Mouse (Mus musculus) myocyte (in vitro differentiated cells): ENCODE results near the gene Pkib. TPM values are rescaled to one million over a fixed set of nuclear protein-coding genes. Genes with fewer than 3 reads are reported as not detected.
A peak's percentile ranks its signal among the peaks of the same experiment; 100 is the strongest.

Source experiments
- H3K27me3 ChIP-seq: one replicate; pipeline ENCODE4 v1.6.1; 2011; ENCODE audit not compliant: control insufficient read depth, insufficient read depth, insufficient read length
- H3K36me3 ChIP-seq: one replicate; pipeline ENCODE4 v1.6.1; 2011; ENCODE audit not compliant: control insufficient read depth, insufficient read depth
- H3K4me2 ChIP-seq: one replicate; pipeline ENCODE4 v1.6.1; 2011; ENCODE audit warnings: low read depth, control low read depth
- H3K4me3 ChIP-seq: one replicate; pipeline ENCODE4 v1.5.1; 2011; ENCODE audit warnings: mild to moderate bottlenecking, control low read depth, moderate library complexity
- H3K79me2 ChIP-seq: one replicate; pipeline ENCODE4 v1.6.1; 2011; ENCODE audit not compliant: control insufficient read depth, insufficient read depth
- H3ac ChIP-seq: one replicate; pipeline ENCODE4 v1.6.1; 2011; ENCODE audit not compliant: control insufficient read depth, insufficient read length
- CEBPB ChIP-seq: IDR thresholded peaks from 2 replicates; pipeline ENCODE4 v1.6.1; 2011; ENCODE audit warnings: mild to moderate bottlenecking, moderate library complexity; ENCODE audit not compliant: poor library complexity, insufficient read depth, severe bottlenecking
- E2F4 ChIP-seq: IDR thresholded peaks from one replicate; pipeline ENCODE4 v1.6.1; 2011; ENCODE audit warnings: mild to moderate bottlenecking, control low read depth, moderate library complexity; ENCODE audit not compliant: insufficient read depth
- MAX ChIP-seq: IDR thresholded peaks from one replicate; pipeline ENCODE4 v1.6.1; 2011; ENCODE audit warnings: low read depth, mild to moderate bottlenecking, control low read depth
- MYOD1 ChIP-seq, 3 experiments: IDR thresholded peaks; one replicate each; pipeline ENCODE4 v1.6.1; 2011; ENCODE audit warnings: control low read depth in 2 of 3, low read depth in 2 of 3, mild to moderate bottlenecking in 2 of 3, moderate library complexity in 1 of 3; ENCODE audit not compliant: insufficient read length in 2 of 3, control insufficient read depth in 1 of 3
- MYOG ChIP-seq, 3 experiments: IDR thresholded peaks; one replicate each; pipeline ENCODE4 v1.6.1; 2011; ENCODE audit warnings: control low read depth in 2 of 3, low read depth in 2 of 3, mild to moderate bottlenecking in 2 of 3; ENCODE audit not compliant: insufficient read length in 2 of 3, control insufficient read depth in 1 of 3, insufficient read depth in 1 of 3
- POLR2A ChIP-seq: IDR thresholded peaks from one replicate; pipeline ENCODE4 v1.6.1; 2011; ENCODE audit warnings: low read depth, mild to moderate bottlenecking, control low read depth, moderate library complexity; ENCODE audit not compliant: insufficient read length
- POLR2AphosphoS2 ChIP-seq: IDR thresholded peaks from one replicate; pipeline ENCODE4 v1.6.1; 2011; ENCODE audit warnings: low read depth, control low read depth; ENCODE audit not compliant: insufficient read length
- REST ChIP-seq: IDR thresholded peaks from one replicate; pipeline ENCODE4 v1.6.1; 2011; ENCODE audit warnings: mild to moderate bottlenecking, control low read depth, moderate library complexity; ENCODE audit not compliant: insufficient read depth, insufficient read length
- SRF ChIP-seq: IDR thresholded peaks from one replicate; pipeline ENCODE4 v1.6.1; 2011; ENCODE audit warnings: low read depth; ENCODE audit not compliant: control insufficient read depth, insufficient read length
- TCF12 ChIP-seq: IDR thresholded peaks from one replicate; pipeline ENCODE4 v1.6.1; 2011; ENCODE audit warnings: mild to moderate bottlenecking, control low read depth; ENCODE audit not compliant: poor library complexity, insufficient read depth, severe bottlenecking
- TCF3 ChIP-seq: IDR thresholded peaks from one replicate; pipeline ENCODE4 v1.6.1; 2011; ENCODE audit warnings: low read depth, control low read depth; ENCODE audit not compliant: insufficient read length
- USF1 ChIP-seq: IDR thresholded peaks from one replicate; pipeline ENCODE4 v1.6.1; 2011; ENCODE audit warnings: low read depth, mild to moderate bottlenecking, control low read depth, moderate library complexity
- polyA plus RNA-seq: library from polyadenylated mRNA; unstranded; fragments of >200 nt; fragmentation: generic; extraction: Trizol; gene quantifications from one replicate; pipeline ENCODE4 v1.2.1, GENCODE M21; 2012; ENCODE audit warnings: missing spikeins

Gene Pkib
- polyA plus RNA-seq, 1 experiment: not detected

DNA sequence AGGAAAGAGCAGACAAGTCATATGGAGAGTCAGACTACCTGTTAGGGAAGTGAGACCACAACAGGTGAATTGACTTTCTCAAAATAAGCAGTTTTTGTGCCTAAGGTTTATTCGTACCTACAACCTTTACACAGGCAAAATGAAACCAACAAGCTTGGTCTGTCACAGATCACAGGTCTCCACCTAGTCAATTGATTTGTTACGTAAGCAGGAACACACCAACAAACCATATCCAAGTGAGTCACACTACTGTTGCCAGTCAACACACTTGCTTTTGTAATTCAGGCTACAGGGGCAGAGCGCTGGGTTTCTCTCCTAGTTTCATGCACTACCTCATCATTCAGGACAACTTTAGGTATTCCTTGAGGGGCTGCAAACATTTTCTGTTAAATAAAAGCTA is 28.7 kb downstream of the Pkib start:
- Histone ChIP-seq H3K27me3 (no peaks in the 10 kb centered on the region), H3ac (no peak overlapping the region), H3K4me3 (no peak overlapping the region), H3K4me2 (no peak overlapping the region), H3K79me2 (no peaks in the 10 kb centered on the region), H3K36me3 (no peaks in the 10 kb centered on the region)
- TF ChIP-seq TCF12 (no peak), REST (no peak), MYOD1 (IDR thresholded peaks at IDR 0.05; ENCODE audit: control insufficient read depth in 1 of 3, insufficient read length in 2 of 3, low read depth in 2 of 3) (no peak), SRF (no peak), USF1 (no peak), MYOG (IDR thresholded peaks at IDR 0.05; ENCODE audit: control insufficient read depth in 1 of 3, insufficient read depth in 1 of 3, insufficient read length in 2 of 3, low read depth in 2 of 3) (no peak), POLR2AphosphoS2 (no peak), TCF3 (no peak), E2F4 (no peak), POLR2A (no peak), CEBPB (no peak)

DNA sequence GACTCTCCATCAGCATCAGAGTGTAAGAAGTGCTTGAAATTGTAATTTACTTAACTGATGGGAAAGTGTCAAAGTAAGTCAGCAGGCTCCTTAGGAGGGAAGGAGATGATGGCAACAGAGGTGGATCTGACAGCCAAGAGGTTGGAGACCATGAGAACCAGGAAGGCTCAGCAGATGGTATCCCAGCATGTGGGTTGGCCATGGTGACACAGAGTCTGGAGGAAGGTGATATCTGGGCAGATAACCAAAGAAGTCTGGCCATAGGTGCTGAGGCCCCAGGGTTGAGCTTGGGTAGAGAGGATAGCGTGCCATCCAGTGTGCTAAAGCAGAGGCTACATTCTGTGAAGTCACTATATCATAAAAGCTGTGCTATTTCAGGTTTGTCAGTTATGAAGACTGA is 32.0 kb downstream of the Pkib start:
- Histone ChIP-seq H3K4me3 (no peak overlapping the region), H3ac (no peak overlapping the region), H3K4me2 (no peak overlapping the region), H3K36me3 (no peaks in the 10 kb centered on the region), H3K79me2 (no peaks in the 10 kb centered on the region), H3K27me3 (no peaks in the 10 kb centered on the region)
- TF ChIP-seq E2F4: no peak
- TF ChIP-seq MYOD1 (IDR thresholded peaks at IDR 0.05; ENCODE audit: control insufficient read depth in 1 of 3, insufficient read length in 2 of 3, low read depth in 2 of 3): no peak

DNA sequence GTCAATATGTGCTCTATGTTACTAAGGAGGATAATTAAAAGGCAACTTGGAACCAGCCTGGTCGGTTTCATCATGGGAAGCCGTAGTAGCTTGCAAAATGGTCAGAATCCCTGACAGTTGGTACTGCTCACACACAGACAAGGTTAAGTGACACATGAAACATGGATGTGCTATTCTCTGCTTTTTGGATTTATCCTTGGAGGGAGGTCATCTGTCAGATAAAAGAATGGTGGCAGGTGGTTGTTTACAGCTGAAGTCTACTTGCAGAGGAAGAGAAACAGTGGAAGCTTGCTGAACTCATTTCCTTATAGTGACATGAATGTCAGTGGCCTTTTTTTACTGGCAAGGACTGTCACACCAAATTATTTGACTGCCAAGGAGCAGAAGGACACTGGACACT is 32.5 kb downstream of the Pkib start:
- TF ChIP-seq MYOD1 (IDR thresholded peaks at IDR 0.05; ENCODE audit: control insufficient read depth in 1 of 3, insufficient read length in 2 of 3, low read depth in 2 of 3) (no peak), POLR2AphosphoS2 (no peak)
- no peak overlapping the region for H3ac ChIP-seq
- no peaks in the 10 kb centered on the region for H3K79me2 ChIP-seq

DNA sequence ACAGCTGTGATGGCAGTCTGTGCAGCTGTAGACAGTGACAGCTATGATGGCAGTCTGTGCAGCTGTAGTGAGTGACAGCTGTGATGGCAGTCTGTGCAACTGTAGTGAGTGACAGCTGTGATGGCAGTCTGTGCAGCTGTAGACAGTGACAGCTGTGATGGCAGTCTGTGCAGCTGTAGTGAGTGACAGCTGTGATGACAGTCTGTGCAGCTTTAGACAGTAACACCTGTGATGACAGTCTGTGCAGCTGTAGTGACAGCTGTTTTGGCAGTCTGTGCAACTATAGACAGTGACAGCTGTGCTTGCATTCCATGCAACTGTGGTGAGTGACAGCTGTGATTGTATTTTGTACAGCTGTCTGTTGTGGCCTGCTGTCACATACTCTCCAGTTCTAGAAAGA is 44.0 kb downstream of the Pkib start:
- no peaks in the 10 kb centered on the region for H3K79me2 ChIP-seq
- no peak overlapping the region for H3ac ChIP-seq
- H3K27me3 ChIP-seq: no peaks in the 10 kb centered on the region
- H3K4me3 ChIP-seq: no peak overlapping the region
- H3K36me3 ChIP-seq: no peaks in the 10 kb centered on the region
- TF ChIP-seq CEBPB (no peak), MYOG (IDR thresholded peaks at IDR 0.05; ENCODE audit: control insufficient read depth in 1 of 3, insufficient read depth in 1 of 3, insufficient read length in 2 of 3, low read depth in 2 of 3) (peak in 1 of 3 experiments; percentile 70), E2F4 (no peak), MYOD1 (IDR thresholded peaks at IDR 0.05; ENCODE audit: control insufficient read depth in 1 of 3, insufficient read length in 2 of 3, low read depth in 2 of 3) (peak in 2 of 3 experiments; percentile 45 to 65)
- H3K4me2 ChIP-seq: no peak overlapping the region

More for the DNA sequence above, 32.5 kb downstream of the Pkib start:
- no peak overlapping the region for H3K4me2 ChIP-seq
- no peaks in the 10 kb centered on the region for H3K36me3 ChIP-seq
- H3K27me3 ChIP-seq: no peaks in the 10 kb centered on the region
- H3K4me3 ChIP-seq: no peak overlapping the region

DNA sequence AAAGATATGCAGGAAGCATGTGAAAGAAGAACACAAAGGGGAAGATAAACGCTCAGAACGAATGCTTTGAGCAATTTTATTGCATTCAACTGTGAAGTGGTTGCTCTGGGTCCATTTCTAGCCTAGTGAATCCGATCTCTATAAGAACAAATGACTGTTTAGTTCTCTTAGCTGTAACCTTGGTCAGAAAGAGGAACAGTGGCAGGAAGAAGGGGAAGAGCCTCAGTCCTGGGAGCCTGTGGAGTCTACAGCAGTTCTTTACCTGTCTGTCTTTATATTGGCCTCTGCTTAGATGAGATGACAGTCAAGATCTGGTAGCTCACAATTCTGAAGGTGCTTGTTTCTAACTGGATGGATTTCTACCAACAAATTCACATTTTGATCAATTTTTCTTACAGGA is 56.2 kb downstream of the Pkib start:
- H3K27me3 ChIP-seq: no peaks in the 10 kb centered on the region
- TF ChIP-seq POLR2A (no peak), POLR2AphosphoS2 (no peak), REST (no peak), MAX (no peak), E2F4 (no peak), MYOD1 (IDR thresholded peaks at IDR 0.05; ENCODE audit: control insufficient read depth in 1 of 3, insufficient read length in 2 of 3, low read depth in 2 of 3) (no peak), TCF3 (no peak), TCF12 (no peak)
- H3K4me2 ChIP-seq: no peak overlapping the region
- no peaks in the 10 kb centered on the region for H3K79me2 ChIP-seq
- no peaks in the 10 kb centered on the region for H3K36me3 ChIP-seq
- no peak overlapping the region for H3ac ChIP-seq
- H3K4me3 ChIP-seq: no peak overlapping the region

DNA sequence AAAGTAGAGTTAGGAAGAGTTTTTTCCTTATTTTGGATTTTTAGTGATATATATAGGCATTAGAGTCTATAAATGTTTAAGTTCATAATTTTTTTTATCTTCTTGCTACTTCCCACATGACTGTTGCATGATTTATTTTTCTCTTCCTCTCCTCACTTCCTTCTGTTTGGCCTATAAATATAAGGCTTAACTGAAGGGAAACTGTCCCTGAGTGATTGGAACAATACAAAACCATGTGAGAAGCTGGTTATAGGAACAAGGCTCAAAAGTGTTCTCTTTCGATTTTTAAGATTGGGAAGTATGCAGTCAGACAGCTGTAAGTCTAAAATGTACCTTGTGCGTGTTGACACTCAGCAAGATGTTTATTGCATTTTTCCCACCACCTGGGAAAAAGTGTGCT is 58.4 kb downstream of the Pkib start:
- Histone ChIP-seq H3K4me3 (no peak overlapping the region), H3K27me3 (no peaks in the 10 kb centered on the region), H3ac (no peak overlapping the region), H3K4me2 (no peak overlapping the region), H3K79me2 (no peaks in the 10 kb centered on the region), H3K36me3 (no peaks in the 10 kb centered on the region)
- TF ChIP-seq POLR2A: no peak
- no peak for TF ChIP-seq USF1
- no peak for TF ChIP-seq TCF12
- TF ChIP-seq SRF: no peak
- TF ChIP-seq MAX: no peak
- no peak for TF ChIP-seq TCF3
- TF ChIP-seq REST: no peak
- TF ChIP-seq MYOD1 (IDR thresholded peaks at IDR 0.05; ENCODE audit: control insufficient read depth in 1 of 3, insufficient read length in 2 of 3, low read depth in 2 of 3): no peak
- TF ChIP-seq POLR2AphosphoS2: no peak
- no peak for TF ChIP-seq CEBPB
- no peak for TF ChIP-seq E2F4
- no peak for TF ChIP-seq MYOG (IDR thresholded peaks at IDR 0.05; ENCODE audit: control insufficient read depth in 1 of 3, insufficient read depth in 1 of 3, insufficient read length in 2 of 3, low read depth in 2 of 3)
